Mouse (Mus musculus): ENCODE data around the gene Gm10217. TPM values are rescaled to one million over a fixed set of nuclear protein-coding genes. Genes with fewer than 3 reads are reported as not detected.
A peak's percentile ranks its signal among the peaks of the same experiment; 100 is the strongest.

Gm10217 gene
- not detected in 2 replicates for polyA plus RNA-seq (2012; rRNA removed)

DNA sequence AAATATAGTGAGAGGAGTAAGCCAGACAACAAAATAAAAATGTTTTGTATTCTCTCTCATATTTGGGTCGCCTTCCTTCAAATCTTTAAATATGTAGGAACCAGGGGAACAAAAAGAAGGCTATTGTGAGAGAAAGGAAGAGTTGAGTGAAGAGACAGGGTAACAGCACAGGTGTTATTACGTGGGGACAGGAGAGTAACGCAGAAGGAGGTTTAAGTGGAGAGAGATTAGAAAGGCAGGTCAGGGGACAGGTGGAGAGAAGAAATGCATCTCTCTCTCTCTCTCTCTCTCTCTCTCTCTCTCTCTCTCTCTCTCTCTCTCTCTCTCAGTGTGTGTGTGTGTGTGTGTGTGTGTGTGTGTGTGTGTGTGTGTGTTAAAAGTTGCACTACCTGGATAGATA is at the start of gene Gm10217:
Gene Gm10217, plus strand, starts transcription at position 301 of the 400 bp plus-strand sequence.
- DNase-seq (ENCODE audit: extremely low spot score in 1 of 2, low spot score in 1 of 2), result no peak

- peak; percentile 12 to 37 for DNase-seq (ENCODE audit: extremely low spot score in 1 of 2, low spot score in 1 of 2)
These were observed 39.3 kb upstream of the Gm10217 start for GRCm38 (mm10) chr8:9824770-9825169.

DNA sequence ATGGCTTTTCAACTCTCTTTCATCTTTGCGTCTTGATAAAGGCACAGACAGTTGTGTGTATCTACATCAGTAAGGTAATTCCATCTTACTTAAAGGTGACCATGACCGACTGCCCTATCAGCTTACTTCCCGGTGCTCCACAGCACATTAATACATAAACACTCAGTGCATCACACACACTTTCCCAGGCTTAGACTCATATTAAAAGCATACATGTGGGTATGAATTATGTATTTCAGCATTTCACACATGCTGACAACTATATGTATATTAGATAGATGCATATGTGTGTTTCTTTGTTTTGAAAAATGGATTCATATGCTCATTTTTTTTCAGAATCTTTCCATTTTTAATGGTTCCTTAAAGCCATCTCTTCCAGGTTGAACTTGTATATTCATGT is 23.8 kb upstream of the Gm10217 start:
- DNase-seq (ENCODE audit: extremely low spot score in 1 of 2, low spot score in 1 of 2), result no peak

DNA sequence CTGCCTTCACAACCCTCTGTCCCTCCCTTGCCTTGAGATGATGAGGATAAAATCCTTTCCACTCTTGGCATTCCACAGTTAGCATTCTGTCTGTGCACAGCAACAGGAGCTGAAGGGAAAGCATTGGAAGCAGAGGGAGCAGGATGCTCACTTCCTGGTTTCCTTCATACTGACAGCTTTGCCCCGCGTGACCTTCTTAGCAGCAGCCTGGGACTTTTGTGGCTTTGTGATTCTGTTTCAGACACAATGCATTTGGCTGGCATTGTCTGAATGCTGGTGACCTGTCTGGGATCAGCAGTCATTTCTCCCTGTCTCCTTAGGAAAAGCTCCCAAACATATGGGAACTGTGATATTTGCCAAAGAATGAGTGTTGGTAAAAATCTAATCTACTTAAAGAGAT is 4.8 kb upstream of the Gm10217 start:
- no peak for DNase-seq (ENCODE audit: extremely low spot score in 1 of 2, low spot score in 1 of 2)

- peak in 1 of 2 experiments; percentile 15 for DNase-seq (ENCODE audit: extremely low spot score in 1 of 2, low spot score in 1 of 2)
These were observed 3.4 kb upstream of the Gm10217 start for GRCm38 (mm10) chr8:9860539-9861203.

DNA sequence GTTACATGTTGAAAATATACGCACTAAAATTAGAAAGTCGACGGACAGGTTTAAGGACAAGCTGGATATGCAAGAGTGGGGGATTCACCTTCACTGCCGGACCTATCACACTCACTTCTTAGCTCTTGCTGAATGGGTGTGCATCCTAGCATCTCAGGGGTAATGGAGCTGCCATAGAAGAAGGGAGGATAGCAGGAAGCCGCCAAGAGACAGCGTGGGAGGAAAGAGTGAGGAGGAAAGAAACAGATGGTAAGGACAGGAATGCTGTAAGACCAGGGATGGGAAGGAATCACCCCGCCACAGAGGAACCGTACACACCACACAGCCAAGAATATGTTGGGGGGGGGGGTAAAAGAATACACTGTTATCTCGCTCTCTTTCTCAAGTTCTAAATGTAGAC is 1.1 kb downstream of the Gm10217 start:
- peak; percentile 21 to 64 for DNase-seq (ENCODE audit: extremely low spot score in 1 of 2, low spot score in 1 of 2)

- DNase-seq (ENCODE audit: extremely low spot score in 1 of 2, low spot score in 1 of 2), result no peak
These were observed 4.0 kb downstream of the Gm10217 start for GRCm38 (mm10) chr8:9868094-9868493.

DNA sequence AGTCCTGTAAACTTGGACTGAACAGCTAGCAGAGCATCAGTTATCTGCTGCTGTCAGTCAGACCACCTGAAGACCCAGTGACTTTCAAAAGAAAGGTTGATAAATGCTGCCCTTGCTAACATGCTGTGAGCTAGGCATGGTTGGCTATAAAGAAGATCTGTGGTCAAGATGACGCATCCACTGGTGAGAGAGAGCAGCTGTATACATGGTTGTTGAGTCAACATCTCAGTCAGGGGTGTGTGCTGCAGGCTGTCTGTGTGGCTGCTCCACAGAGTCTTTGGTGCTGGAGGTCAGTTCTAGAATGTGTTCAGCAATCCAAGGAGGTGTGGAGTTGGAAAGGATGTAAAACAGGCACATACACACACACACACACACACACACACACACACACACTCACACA is 12.2 kb downstream of the Gm10217 start:
- no peak for DNase-seq (ENCODE audit: extremely low spot score in 1 of 2, low spot score in 1 of 2)

- DNase-seq (ENCODE audit: extremely low spot score in 1 of 2, low spot score in 1 of 2), result no peak
These were observed 15.9 kb downstream of the Gm10217 start for GRCm38 (mm10) chr8:9879921-9880320.

GRCm38 (mm10) chr8:9886714-9887113 is 22.7 kb downstream of the Gm10217 start:
- DNase-seq (ENCODE audit: extremely low spot score in 1 of 2, low spot score in 1 of 2), result no peak

- DNase-seq (ENCODE audit: extremely low spot score in 1 of 2, low spot score in 1 of 2), result no peak
These were observed 35.1 kb downstream of the Gm10217 start for GRCm38 (mm10) chr8:9899199-9899598.

- DNase-seq (ENCODE audit: extremely low spot score in 1 of 2, low spot score in 1 of 2), result no peak
These were observed 35.6 kb downstream of the Gm10217 start for GRCm38 (mm10) chr8:9899673-9900072.

Other genes with a start within 250 kb of the Gm10217 start
- gene Fam155a, start 93.1 kb upstream of the Gm10217 start, polyA plus RNA-seq (2012; rRNA removed), result 67.5 and 73.1 TPM in 2 replicates
- gene Lig4, start 113.4 kb downstream of the Gm10217 start, polyA plus RNA-seq (2012; rRNA removed), result 5.1 and 5.7 TPM in 2 replicates
- 14.7 and 14.8 TPM in 2 replicates for gene Abhd13, start 113.5 kb downstream of the Gm10217 start, polyA plus RNA-seq (2012; rRNA removed)
- gene Tnfsf13b, start 142.2 kb downstream of the Gm10217 start, polyA plus RNA-seq (2012; rRNA removed), result 1.4 and 1.6 TPM in 2 replicates